Mouse (Mus musculus): ENCODE measurements around the gene Tyk2.

Tyk2 gene

GRCm38 (mm10) chr9:21149654-21150419 is 18.8 kb upstream of the Tyk2 start, which contains the start of gene Cdc37:
Cdc37 (minus strand) TSS chr9:21149982.
- peak; percentile 81 to 94 for DNase-seq (ENCODE audit: low spot score in 2 of 2)

DNA sequence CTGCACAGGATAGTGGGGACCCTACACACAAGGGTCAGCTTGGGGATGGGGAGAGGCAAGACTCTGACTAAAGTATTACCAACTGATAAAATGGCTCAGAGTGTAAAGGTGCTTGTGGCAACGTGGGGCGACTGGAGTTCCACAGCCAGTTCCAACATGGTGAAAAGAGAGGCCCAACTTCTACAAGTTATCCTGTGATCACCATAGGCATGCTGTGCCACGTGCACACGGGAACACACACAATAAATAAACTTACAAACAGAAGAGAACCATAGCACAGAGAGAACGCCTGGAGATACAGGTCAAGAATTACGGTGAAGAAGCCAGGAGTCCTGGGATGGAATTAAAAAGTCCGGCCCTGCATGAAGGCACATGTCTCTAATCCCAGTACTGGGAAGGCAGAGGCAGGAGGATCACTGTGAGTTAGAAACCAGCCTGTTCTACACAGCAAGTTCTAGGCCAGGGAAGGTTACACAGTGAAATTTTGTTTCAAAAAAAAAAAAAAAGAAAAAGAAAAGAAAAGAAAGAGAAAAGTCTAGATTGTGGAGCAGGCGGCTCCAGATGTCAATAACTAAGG is 18.1 kb upstream of the Tyk2 start:
- DNase-seq (ENCODE audit: low spot score in 2 of 2) = no peak

- DNase-seq (ENCODE audit: low spot score in 2 of 2) = no peak
Observed at GRCm38 (mm10) chr9:21148427-21148826, 17.4 kb upstream of the Tyk2 start.

GRCm38 (mm10) chr9:21146722-21147121 is 15.7 kb upstream of the Tyk2 start:
- no peak for DNase-seq (ENCODE audit: low spot score in 2 of 2)

DNA sequence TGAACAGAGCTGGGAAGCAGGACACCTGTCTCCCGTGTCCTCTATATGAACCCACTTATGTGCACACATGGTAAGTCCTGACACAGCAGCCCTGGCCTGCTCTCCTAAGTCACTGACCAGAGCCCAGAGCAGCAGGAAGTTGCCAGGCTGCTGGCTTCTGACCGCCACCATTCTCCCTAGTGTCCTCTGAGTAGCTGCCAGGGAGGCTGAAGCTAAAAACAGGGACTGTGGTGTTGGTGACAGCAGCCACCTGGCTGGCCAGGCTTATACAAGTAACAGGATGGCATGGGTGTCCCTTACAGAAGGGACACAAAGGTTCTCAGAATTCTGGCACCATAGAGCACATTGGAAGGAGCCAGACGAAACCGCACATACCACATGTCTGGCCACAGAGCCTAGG is 14.4 kb upstream of the Tyk2 start:
- no peak for DNase-seq (ENCODE audit: low spot score in 2 of 2)

- no peak for DNase-seq (ENCODE audit: low spot score in 2 of 2)
Observed at GRCm38 (mm10) chr9:21144361-21144760, 13.3 kb upstream of the Tyk2 start.

- DNase-seq (ENCODE audit: low spot score in 2 of 2) = no peak
Observed at GRCm38 (mm10) chr9:21141922-21142321, 10.9 kb upstream of the Tyk2 start.

DNA sequence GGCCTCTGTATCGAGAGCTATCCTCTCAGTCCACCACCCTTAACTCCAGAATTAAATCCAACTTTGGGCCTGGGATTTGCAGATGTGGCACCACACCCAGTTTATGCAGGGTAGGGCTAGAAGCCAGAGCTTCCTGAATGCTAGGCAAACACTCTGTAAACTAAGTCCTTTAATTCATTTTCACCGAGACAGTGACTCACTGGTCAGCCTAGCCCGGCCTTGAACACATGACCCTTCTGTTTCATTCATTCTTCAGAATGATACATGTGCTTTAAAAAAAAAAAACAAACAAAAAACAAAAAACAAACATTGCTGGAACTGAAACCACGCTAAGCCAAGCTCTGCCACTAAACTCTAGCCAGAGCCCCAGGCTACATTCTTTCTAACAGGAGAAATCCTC is 7.3 kb upstream of the Tyk2 start:
- DNase-seq (ENCODE audit: low spot score in 2 of 2) = no peak

GRCm38 (mm10) chr9:21137229-21137628 is 6.2 kb upstream of the Tyk2 start:
- peak in 1 of 2 experiments; percentile 63 for DNase-seq (ENCODE audit: low spot score in 2 of 2)

DNA sequence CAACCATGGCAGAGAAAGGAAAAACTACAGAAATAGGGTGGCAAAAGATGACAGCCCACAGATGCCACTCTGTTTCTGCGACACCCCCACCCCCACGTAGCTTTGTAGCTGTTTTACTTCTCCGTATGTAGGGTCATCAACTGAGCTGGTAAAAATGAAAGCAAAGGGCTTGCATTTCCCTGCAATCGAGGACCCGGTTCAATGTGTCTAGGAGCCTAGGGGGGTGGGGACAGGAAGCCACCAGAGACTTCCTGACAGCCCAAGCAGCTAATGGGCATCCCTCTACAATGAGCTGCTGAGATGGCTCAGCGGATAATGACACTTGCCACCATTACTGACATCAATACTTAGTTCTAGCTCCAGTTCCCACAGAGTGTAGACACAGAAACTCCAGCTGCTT is 5.4 kb upstream of the Tyk2 start:
- DNase-seq (ENCODE audit: low spot score in 2 of 2) = no peak

DNA sequence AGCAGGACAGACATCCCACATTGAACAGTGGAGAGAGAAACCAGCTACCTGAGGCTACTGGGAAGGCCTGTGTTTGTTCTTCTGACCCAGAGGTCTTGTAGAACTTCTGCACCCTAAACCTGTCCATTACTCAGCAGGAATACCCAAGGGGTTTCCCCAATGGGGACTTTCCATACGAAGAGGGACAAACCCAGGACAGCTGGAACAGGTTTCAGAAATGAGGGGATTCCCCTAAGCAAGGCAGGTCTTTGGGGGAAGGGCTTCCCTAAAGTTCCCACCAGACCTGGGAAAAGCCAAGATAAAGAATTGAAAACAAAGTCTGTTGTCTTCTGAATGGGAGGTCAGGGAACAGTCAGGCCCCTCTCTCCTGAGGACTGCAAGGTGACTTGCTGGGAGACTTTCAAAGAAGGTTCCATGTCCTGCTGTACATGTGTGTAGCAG is 4.9 kb upstream of the Tyk2 start:
- DNase-seq (ENCODE audit: low spot score in 2 of 2) = no peak

GRCm38 (mm10) chr9:21135329-21135890 is 4.4 kb upstream of the Tyk2 start:
- no peak for DNase-seq (ENCODE audit: low spot score in 2 of 2)

DNA sequence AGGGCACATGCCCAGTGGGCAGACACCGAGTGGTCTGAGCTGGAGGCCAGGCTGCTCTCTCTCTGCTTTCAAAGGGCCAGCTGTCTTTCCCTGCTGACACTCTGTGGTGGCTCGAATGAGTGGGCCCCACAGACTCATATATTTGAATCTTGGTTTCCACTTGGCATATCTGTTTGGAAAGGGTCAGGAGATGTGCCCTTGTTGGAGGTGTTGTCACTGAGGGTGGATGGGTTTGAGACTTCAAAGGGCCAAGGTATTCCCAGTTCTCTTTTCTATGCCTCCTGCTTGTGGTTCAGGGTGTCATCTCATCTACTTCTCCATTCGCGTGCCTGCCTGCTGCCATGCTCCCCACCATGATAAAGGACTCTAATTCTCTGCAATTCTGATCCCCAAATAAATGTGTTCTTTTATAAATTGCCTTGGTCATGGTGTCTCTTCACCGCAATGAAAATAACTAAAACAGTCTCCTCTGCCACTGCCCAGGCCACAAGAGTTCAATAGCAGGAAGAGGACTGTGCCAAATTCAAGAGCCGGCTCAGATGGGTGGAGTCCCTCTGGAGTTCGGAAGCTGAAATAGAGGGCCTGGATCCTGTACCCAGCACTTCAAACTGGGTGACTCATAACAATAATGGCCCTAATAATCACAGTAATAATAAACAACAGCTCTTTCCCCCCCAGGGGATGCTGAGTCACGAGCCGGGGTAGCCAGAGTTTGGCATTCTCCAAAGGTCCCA is 3.7 kb upstream of the Tyk2 start:
- no peak for DNase-seq (ENCODE audit: low spot score in 2 of 2)

DNA sequence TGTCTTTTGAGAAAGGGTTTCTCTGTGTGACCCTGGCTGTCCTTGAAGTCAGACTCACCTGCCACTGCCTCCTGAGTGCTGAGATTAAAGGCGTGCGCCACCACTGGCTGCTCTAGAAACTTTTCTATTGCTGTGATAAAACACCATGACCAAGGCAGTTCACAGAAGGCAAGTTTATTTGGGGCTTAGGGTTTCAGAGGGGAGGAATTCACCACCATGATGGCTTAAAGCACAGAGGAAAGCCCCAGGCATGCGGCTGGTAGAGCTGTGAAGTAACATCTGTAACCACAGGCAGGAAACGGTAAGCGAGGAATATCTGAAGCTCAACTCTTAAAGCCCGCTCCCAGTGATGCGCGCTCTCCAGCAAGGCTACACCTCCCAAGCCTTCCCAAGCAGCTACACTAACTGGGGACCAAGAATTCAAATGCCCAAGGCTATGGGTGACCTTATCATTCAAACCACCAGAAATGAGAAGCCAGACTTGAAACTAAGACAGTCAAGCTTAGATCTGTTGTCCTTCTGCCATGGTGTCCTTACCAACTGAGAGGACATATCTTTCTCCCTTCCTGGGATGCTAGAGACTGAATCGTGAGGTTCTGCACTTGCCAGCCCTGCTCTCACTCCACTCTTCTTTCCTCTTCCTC is 2.1 kb upstream of the Tyk2 start:
- DNase-seq (ENCODE audit: low spot score in 2 of 2) = no peak

- DNase-seq (ENCODE audit: low spot score in 2 of 2) = no peak
Observed at GRCm38 (mm10) chr9:21132102-21132775, 1.2 kb upstream of the Tyk2 start.

DNA sequence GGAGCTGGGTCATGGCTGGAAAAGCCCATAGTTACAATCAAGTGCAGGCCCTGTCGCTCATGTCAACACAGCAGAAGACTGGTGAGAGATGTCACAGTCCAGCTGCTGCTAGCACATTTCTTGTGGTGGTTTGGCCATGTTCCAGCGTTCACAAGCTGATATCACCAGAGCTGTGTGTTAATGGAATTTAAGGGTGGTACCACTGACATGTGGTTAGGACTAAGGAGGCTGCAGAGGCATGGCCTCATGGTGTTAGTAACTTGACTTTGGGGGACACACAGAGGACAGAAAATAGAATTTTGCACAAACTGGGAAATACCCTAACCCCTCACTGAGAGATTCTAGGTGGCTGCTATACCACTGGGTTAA is 4.8 kb downstream of the Tyk2 start:
- DNase-seq (ENCODE audit: low spot score in 2 of 2) = no peak

- DNase-seq (ENCODE audit: low spot score in 2 of 2) = no peak
Observed at GRCm38 (mm10) chr9:21125502-21126258, 5.4 kb downstream of the Tyk2 start.

DNA sequence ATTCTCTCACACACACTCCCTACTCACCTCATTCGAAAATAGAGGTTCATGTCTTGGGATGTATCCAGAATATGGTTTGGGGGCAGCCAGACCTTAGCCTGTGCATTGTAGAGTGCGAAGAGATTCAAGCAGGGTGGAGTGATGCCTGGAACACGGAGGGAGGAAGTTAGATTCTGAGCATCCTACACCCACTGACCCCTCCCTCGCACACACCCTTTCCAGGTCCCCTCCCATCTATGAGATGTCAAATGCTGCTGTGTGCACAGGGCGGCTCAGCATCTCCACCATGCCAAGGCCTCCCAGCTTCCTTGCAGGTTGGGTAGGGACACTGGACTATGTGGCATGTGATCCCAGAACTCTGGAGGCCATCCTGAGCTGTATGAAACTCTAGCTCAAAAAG is 6.2 kb downstream of the Tyk2 start:
- no peak for DNase-seq (ENCODE audit: low spot score in 2 of 2)

DNA sequence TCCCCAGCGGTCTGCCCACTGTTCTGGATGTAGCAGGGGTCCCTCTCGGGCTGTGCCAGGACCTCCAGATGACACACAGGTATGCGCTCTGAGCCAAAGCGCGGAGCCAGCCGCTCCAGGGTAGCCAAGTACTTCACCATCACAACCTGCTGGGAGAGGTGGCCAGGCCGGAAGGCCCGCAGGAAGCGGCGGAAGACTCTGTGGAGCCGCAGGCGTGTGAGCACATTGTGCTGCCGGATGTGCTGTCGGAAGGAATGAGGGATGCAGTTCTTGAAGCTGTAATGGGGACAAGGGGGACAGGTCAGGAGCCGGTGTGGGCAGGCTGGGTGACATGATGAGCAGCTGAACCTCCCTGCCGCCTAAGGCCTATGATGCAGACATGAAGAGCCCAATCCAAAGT is 9.6 kb downstream of the Tyk2 start:
- DNase-seq (ENCODE audit: low spot score in 2 of 2) = no peak

GRCm38 (mm10) chr9:21117073-21117472 is 14.0 kb downstream of the Tyk2 start:
- DNase-seq (ENCODE audit: low spot score in 2 of 2) = no peak

- DNase-seq (ENCODE audit: low spot score in 2 of 2) = no peak
Observed at GRCm38 (mm10) chr9:21115105-21115504, 15.9 kb downstream of the Tyk2 start.
